Mouse (Mus musculus): Measurements from ENCODE around the gene Npc2. TPM values are rescaled to one million over a fixed set of nuclear protein-coding genes. Genes with fewer than 3 reads are reported as not detected.

Npc2 gene
- 80.8 TPM for polyA plus RNA-seq (2017; shearing (Covaris generic))

GRCm38 (mm10) chr12:84772726-84773441, at the start of gene Npc2, which contains the start of gene Isca2:
Gene Npc2, minus strand, starts transcription at chr12:84773152.
Gene Isca2, plus strand, starts transcription at chr12:84773251.

Other genes with a start within 250 kb of the Npc2 start
- not detected for gene Vsx2, start 203.4 kb downstream of the Npc2 start, polyA plus RNA-seq (2017; shearing (Covaris generic))
- gene Abcd4, start 155.7 kb downstream of the Npc2 start, polyA plus RNA-seq (2017; shearing (Covaris generic)) = 12.9 TPM
- 0.24 TPM for gene Vrtn, start 132.1 kb downstream of the Npc2 start, polyA plus RNA-seq (2017; shearing (Covaris generic))
- 0.22 TPM for gene Syndig1l, start 74.3 kb downstream of the Npc2 start, polyA plus RNA-seq (2017; shearing (Covaris generic))
- gene Isca2, start 99 bp upstream of the Npc2 start, polyA plus RNA-seq (2017; shearing (Covaris generic)) = 83.6 TPM
- 0.28 TPM for gene Ltbp2, start 103.4 kb upstream of the Npc2 start, polyA plus RNA-seq (2017; shearing (Covaris generic))
- gene Fcf1, start 197.7 kb upstream of the Npc2 start, polyA plus RNA-seq (2017; shearing (Covaris generic)) = 112 TPM
- gene Arel1, start 197.7 kb upstream of the Npc2 start, polyA plus RNA-seq (2017; shearing (Covaris generic)) = 17.0 TPM
- 24.0 TPM for gene Ylpm1, start 223.2 kb upstream of the Npc2 start, polyA plus RNA-seq (2017; shearing (Covaris generic))

Data from effector memory CD4-positive, alpha-beta T cell, adult 7 months (primary cell).